39 mouse cellular contexts compared by ENCODE assay signal in genomic region chr4:34715062-34715461, GRCm38 (mm10). TPM values are rescaled to one million over a fixed set of nuclear protein-coding genes. Genes with fewer than 3 reads are reported as not detected.
"Had no signal": no experiment of that assay in that cellular context is flagged by ENCODE, and none has a peak within 500 bp of the region (broad histone marks: within the 10 kb centered on the region; RNA-seq: fewer than 3 reads in every experiment).

No protein-coding gene starts in this region.

- H3K4me1 ChIP-seq: embryonic facial prominence, embryonic 10.5 days; embryonic facial prominence, embryonic 12.5 days; embryonic facial prominence, embryonic 13.5 days; embryonic facial prominence, embryonic 15.5 days; forebrain, embryonic 10.5 days; forebrain, embryonic 12.5 days; forebrain, embryonic 13.5 days; forebrain, embryonic 15.5 days; heart, embryonic 10.5 days had no signal

- H3K27ac ChIP-seq: embryonic facial prominence, embryonic 10.5 days; embryonic facial prominence, embryonic 12.5 days; embryonic facial prominence, embryonic 13.5 days; embryonic facial prominence, embryonic 15.5 days; forebrain, embryonic 10.5 days; forebrain, embryonic 12.5 days; forebrain, embryonic 13.5 days; forebrain, embryonic 15.5 days; gastrocnemius, adult 2 months; heart, adult 2 months; heart, embryonic 10.5 days had no signal

- H3K4me2 ChIP-seq: embryonic facial prominence, embryonic 12.5 days; embryonic facial prominence, embryonic 13.5 days; embryonic facial prominence, embryonic 15.5 days; forebrain, embryonic 12.5 days; forebrain, embryonic 13.5 days; forebrain, embryonic 15.5 days had no signal

- H3K9ac ChIP-seq: embryonic facial prominence, embryonic 12.5 days; embryonic facial prominence, embryonic 13.5 days; embryonic facial prominence, embryonic 15.5 days; forebrain, embryonic 12.5 days; forebrain, embryonic 13.5 days; forebrain, embryonic 15.5 days; forebrain, postnatal 0 days had no signal

- H3K4me3 ChIP-seq: embryonic facial prominence, embryonic 10.5 days; embryonic facial prominence, embryonic 12.5 days; embryonic facial prominence, embryonic 13.5 days; embryonic facial prominence, embryonic 15.5 days; erythroblast, embryonic 14.5 days; forebrain, embryonic 10.5 days; forebrain, embryonic 12.5 days; forebrain, embryonic 13.5 days; forebrain, embryonic 15.5 days; gastrocnemius, adult 2 months; heart, adult 2 months; heart, embryonic 10.5 days had no signal

- ATAC-seq: forebrain, embryonic 13.5 days; forebrain, embryonic 14.5 days; forebrain, embryonic 15.5 days; forebrain, embryonic 16.5 days; forebrain, postnatal 0 days had no signal

- DNase-seq: cerebellum, adult 9-10 months; cerebellum, adult 9-11 months; cerebellum, postnatal 10 days; cerebellum, postnatal 14 days; cerebellum, postnatal 25 days; cerebellum, postnatal 36 days; embryo, embryonic 11 days; forebrain, postnatal 0 days; gastrocnemius, adult 2 months; gastrocnemius, postnatal 10 days; gastrocnemius, postnatal 14 days; gastrocnemius, postnatal 25 days; gastrocnemius, postnatal 36 days; heart, adult 18-20 months; heart, adult 2 months had no signal

- H3K36me3 ChIP-seq: embryonic facial prominence, embryonic 10.5 days; embryonic facial prominence, embryonic 12.5 days; embryonic facial prominence, embryonic 13.5 days; embryonic facial prominence, embryonic 15.5 days; forebrain, embryonic 10.5 days; forebrain, embryonic 12.5 days; forebrain, embryonic 15.5 days; heart, embryonic 10.5 days had no signal

- H3K9me3 ChIP-seq: embryonic facial prominence, embryonic 12.5 days; embryonic facial prominence, embryonic 15.5 days; forebrain, embryonic 15.5 days had no signal

- H3K27me3 ChIP-seq: embryonic facial prominence, embryonic 12.5 days; embryonic facial prominence, embryonic 13.5 days; embryonic facial prominence, embryonic 15.5 days; forebrain, embryonic 12.5 days; forebrain, embryonic 13.5 days; forebrain, embryonic 15.5 days had no signal

RNA-seq across cellular contexts. Expression of gene Cfap206, which starts 14.9 kb away (rescaled TPM):
- total RNA-seq: common myeloid progenitor, adult 5-6 weeks; gastrocnemius, adult 18-20 months; gastrocnemius, adult 2 months; gastrocnemius, adult 8-10 months; gastrocnemius, postnatal 10 days; gastrocnemius, postnatal 14 days; gastrocnemius, postnatal 25 days; gastrocnemius, postnatal 36 days; gastrocnemius, postnatal 4 days; granulocyte monocyte progenitor cell, adult 5-6 weeks had no signal

RNA-seq across cellular contexts. Expression of gene Gm136, which starts 41.0 kb away (rescaled TPM):
- total RNA-seq: common myeloid progenitor, adult 5-6 weeks; forebrain, postnatal 0 days; gastrocnemius, adult 18-20 months; gastrocnemius, adult 2 months; gastrocnemius, adult 8-10 months; gastrocnemius, postnatal 10 days; gastrocnemius, postnatal 14 days; gastrocnemius, postnatal 25 days; gastrocnemius, postnatal 36 days; gastrocnemius, postnatal 4 days; granulocyte monocyte progenitor cell, adult 5-6 weeks; heart, adult 18-20 months; heart, adult 2 months; heart, adult 8-10 months had no signal
- polyA plus RNA-seq: cortical plate, adult 2 months; embryonic facial prominence, embryonic 10.5 days; embryonic facial prominence, embryonic 11.5 days; embryonic facial prominence, embryonic 12.5 days; embryonic facial prominence, embryonic 13.5 days; embryonic facial prominence, embryonic 14.5 days; embryonic facial prominence, embryonic 15.5 days; erythroblast, embryonic 14.5 days; forebrain, embryonic 10.5 days; forebrain, embryonic 11.5 days; forebrain, embryonic 12.5 days; forebrain, embryonic 13.5 days; forebrain, embryonic 14.5 days; forebrain, embryonic 15.5 days; forebrain, embryonic 16.5 days; frontal cortex, adult 2 months; gonadal fat pad, adult 2 months; heart, adult 2 months; heart, embryonic 10.5 days had no signal
